Mouse (Mus musculus) erythroid progenitor cell, adult 5-6 weeks (primary cell): ENCODE measurements around the gene Tmem119. TPM values are rescaled to one million over a fixed set of nuclear protein-coding genes. Genes with fewer than 3 reads are reported as not detected.
A peak's percentile ranks its signal among the peaks of the same experiment; 100 is the strongest.
"Not testable (repeated sequence)": the region's sequence is repeated elsewhere in the genome, so short reads cannot be mapped to it uniquely, and the experiment has no call there.

Experiments
- ATAC-seq: replicated peaks from 2 replicates; pipeline ENCODE4 v1.8.0; 2016; ENCODE audit warnings: moderate number of reproducible peaks, mild to moderate bottlenecking, moderate TSS enrichment, inconsistent platforms; ENCODE audit not compliant: poor library complexity, low FRiP score, severe bottlenecking
- total RNA-seq, 2 experiments: library from RNA; stranded (forward) in 1 of 2; stranded (reverse) in 1 of 2; fragments of 150-400 nt in 1 of 2; fragments of 186-747, 209-891 nt in 1 of 2; gene quantifications; 2 replicates each; pipeline versions ENCODE4 v1.2.3 to v1.2.4; 2015 to 2017; ENCODE audit warnings: low replicate concordance in 2 of 2

The Tmem119 gene
- total RNA-seq, 2 experiments from 2014 or later, result 3.0 TPM; not detected in 1

- ATAC-seq, result no peak
These were observed 8.9 kb downstream of the Tmem119 start for GRCm38 (mm10) chr5:113791197-113792095.

GRCm38 (mm10) chr5:113790453-113791196 is 9.7 kb downstream of the Tmem119 start:
- no peak for ATAC-seq

- no peak for ATAC-seq
These were observed 11.1 kb downstream of the Tmem119 start for GRCm38 (mm10) chr5:113789075-113789788.

- ATAC-seq, result no peak
These were observed 11.7 kb downstream of the Tmem119 start for GRCm38 (mm10) chr5:113788645-113789044.

- ATAC-seq, result no peak
These were observed 13.3 kb downstream of the Tmem119 start for GRCm38 (mm10) chr5:113786985-113787384.

- ATAC-seq, result not testable (repeated sequence)
These were observed 16.2 kb downstream of the Tmem119 start for GRCm38 (mm10) chr5:113784104-113784503.

- ATAC-seq, result no peak
These were observed 16.7 kb downstream of the Tmem119 start for GRCm38 (mm10) chr5:113783581-113784001.

- no peak for ATAC-seq
These were observed 17.7 kb downstream of the Tmem119 start for GRCm38 (mm10) chr5:113782624-113783023.

- no peak for ATAC-seq
These were observed 18.4 kb downstream of the Tmem119 start for GRCm38 (mm10) chr5:113781875-113782274.

- ATAC-seq, result no peak
These were observed 19.1 kb downstream of the Tmem119 start for GRCm38 (mm10) chr5:113781254-113781653.

- no peak for ATAC-seq
These were observed 19.6 kb downstream of the Tmem119 start for GRCm38 (mm10) chr5:113780763-113781162.

- ATAC-seq, result peak; percentile 33; the same call in 1 of the 2 replicates
These were observed 20.1 kb downstream of the Tmem119 start for GRCm38 (mm10) chr5:113780082-113780752.

- no peak for ATAC-seq
These were observed 20.7 kb downstream of the Tmem119 start for GRCm38 (mm10) chr5:113779569-113779968.

GRCm38 (mm10) chr5:113777728-113778127 is 22.6 kb downstream of the Tmem119 start:
- ATAC-seq, result not testable (repeated sequence)

- ATAC-seq, result no peak
These were observed 23.5 kb downstream of the Tmem119 start for GRCm38 (mm10) chr5:113776896-113777226.

- no peak for ATAC-seq
These were observed 24.0 kb downstream of the Tmem119 start for GRCm38 (mm10) chr5:113776128-113776895.

GRCm38 (mm10) chr5:113775585-113775984 is 24.7 kb downstream of the Tmem119 start:
- ATAC-seq, result no peak

GRCm38 (mm10) chr5:113773664-113774063 is 26.7 kb downstream of the Tmem119 start:
- peak; percentile 70 for ATAC-seq
